Mouse (Mus musculus) neural tube, embryonic 12.5 days (tissue): ENCODE measurements around the gene Ptprn2. TPM values are rescaled to one million over a fixed set of nuclear protein-coding genes. Genes with fewer than 3 reads are reported as not detected.

Experiments
- ATAC-seq: fragments of 200-750 bp; cut with Nextera tagmentation; 2 replicates; pipeline ENCODE4 v1.8.0; 2017; ENCODE audit warnings: low read depth, mild to moderate bottlenecking, moderate TSS enrichment, moderate library complexity; ENCODE audit not compliant: low FRiP score
- H3K27ac ChIP-seq: fragments of 300-500 bp; sonication (generic); 2 replicates; pipeline ENCODE4 v1.5.1; 2016
- H3K27me3 ChIP-seq: fragments of 300-500 bp; sonication (generic); replicated peaks from 2 replicates; pipeline ENCODE4 v1.6.1; 2016; ENCODE audit warnings: mild to moderate bottlenecking
- H3K36me3 ChIP-seq: fragments of 300-500 bp; sonication (generic); 2 replicates; pipeline ENCODE4 v1.6.1; 2016; ENCODE audit warnings: mild to moderate bottlenecking
- H3K4me1 ChIP-seq: fragments of 300-500 bp; sonication (generic); 2 replicates; pipeline ENCODE4 v1.6.1; 2016
- H3K4me2 ChIP-seq: fragments of 300-500 bp; sonication (generic); replicated peaks from 2 replicates; pipeline ENCODE4 v1.6.1; 2016; ENCODE audit warnings: mild to moderate bottlenecking
- H3K4me3 ChIP-seq: fragments of 300-500 bp; sonication (generic); 2 replicates; pipeline ENCODE4 v1.5.1; 2016
- H3K9ac ChIP-seq: fragments of 300-500 bp; sonication (generic); 2 replicates; pipeline ENCODE4 v1.6.1; 2016; ENCODE audit warnings: mild to moderate bottlenecking
- H3K9me3 ChIP-seq: fragments of 300-500 bp; sonication (generic); 2 replicates; pipeline ENCODE4 v1.6.1; 2016; ENCODE audit warnings: mild to moderate bottlenecking
- WGBS: fragments of 180-500 bp; shearing (Covaris S2); methylation state at CpG from one replicate; pipeline ENCODE4 v1.1.7; 2016; 5-methylcytosine and 5-hydroxymethylcytosine counted together
- polyA plus RNA-seq: library from polyadenylated mRNA; unstranded; fragments of >200 nt; fragmentation: Nextera tagmentation; extraction: Ambion mirVana; gene quantifications from 2 replicates; pipeline ENCODE4 v1.2.1, GENCODE M21; 2016

The Ptprn2 gene
- polyA plus RNA-seq, 1 experiment from 2014 or later: 4.9 TPM

GRCm38 (mm10) chr12:117001546-117002148 lies 516.1 kb downstream of the Ptprn2 start:
- no peak for ATAC-seq
- Histone ChIP-seq H3K9me3 (no peaks in the 10 kb centered on the region), H3K4me2 (no peak overlapping the region), H3K27me3 (no peaks in the 10 kb centered on the region), H3K36me3 (no peaks in the 10 kb centered on the region), H3K4me3 (no peak overlapping the region), H3K9ac (no peak overlapping the region), H3K4me1 (no peaks in the 10 kb centered on the region), H3K27ac (no peak overlapping the region)
- 97% methylated on average over 2 of the region's 2 CpGs for WGBS

DNA sequence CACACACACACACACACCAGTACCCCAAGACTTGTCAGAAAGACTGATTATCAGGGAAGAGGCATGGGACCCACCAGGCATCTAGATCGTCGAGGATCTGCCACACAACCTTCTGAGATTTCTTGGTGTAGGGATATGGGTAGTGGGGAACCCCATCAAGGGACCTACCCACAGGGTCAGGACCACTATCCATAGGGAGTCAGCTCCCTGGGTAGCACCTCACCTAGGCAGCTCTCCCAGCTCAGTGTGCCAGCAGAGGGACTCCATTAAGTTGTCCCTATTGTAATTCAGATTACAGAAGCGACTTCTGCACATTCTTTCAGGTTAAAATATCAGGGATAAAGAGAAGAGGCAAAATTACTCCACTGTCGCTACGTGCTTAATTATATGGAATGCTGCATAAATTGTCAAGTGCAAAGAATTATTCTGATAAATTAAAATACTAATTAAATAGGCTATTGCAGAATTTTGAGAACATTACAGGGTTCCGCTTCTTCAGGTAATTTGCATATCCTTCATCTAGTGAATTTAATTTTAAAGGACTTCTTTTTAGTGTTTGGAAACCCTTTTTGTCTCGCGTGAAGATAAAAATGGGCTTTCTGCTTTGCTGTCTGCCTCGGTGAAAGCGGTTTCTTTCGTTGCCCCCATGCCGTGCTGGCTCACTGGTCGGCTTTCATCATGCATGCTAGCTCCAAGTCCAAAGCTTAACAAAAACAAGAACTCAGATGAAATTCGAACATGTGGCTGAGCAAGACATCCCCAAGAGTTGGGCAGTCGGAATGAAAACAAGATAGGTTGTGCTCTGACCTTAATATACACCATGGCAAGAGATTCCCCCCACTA lies 531.5 kb downstream of the Ptprn2 start:
- Histone ChIP-seq H3K4me3 (no peak overlapping the region), H3K4me1 (peaks cover 6% of the 10 kb centered on the region; the same call in 1 of the 2 replicates), H3K9me3 (no peaks in the 10 kb centered on the region), H3K4me2 (no peak overlapping the region), H3K27me3 (no peaks in the 10 kb centered on the region), H3K27ac (no peak overlapping the region), H3K9ac (no peak overlapping the region), H3K36me3 (no peaks in the 10 kb centered on the region)
- WGBS: 64% methylated on average over 15 of the region's 15 CpGs
- no peak for ATAC-seq

GRCm38 (mm10) chr12:117017912-117018311 lies 532.4 kb downstream of the Ptprn2 start:
- no peaks in the 10 kb centered on the region for H3K9me3 ChIP-seq
- H3K27ac ChIP-seq: no peak overlapping the region
- no peaks in the 10 kb centered on the region for H3K36me3 ChIP-seq
- 0 out of 2 replicates have a peak, but pooled peaks have one; percentile 29 for ATAC-seq
- no peak overlapping the region for H3K9ac ChIP-seq
- H3K27me3 ChIP-seq: no peaks in the 10 kb centered on the region
- no peak overlapping the region for H3K4me2 ChIP-seq
- 35% methylated on average over 2 of the region's 2 CpGs for WGBS
- H3K4me3 ChIP-seq: no peak overlapping the region
- H3K4me1 ChIP-seq: peaks cover 6% of the 10 kb centered on the region; the same call in 1 of the 2 replicates

DNA sequence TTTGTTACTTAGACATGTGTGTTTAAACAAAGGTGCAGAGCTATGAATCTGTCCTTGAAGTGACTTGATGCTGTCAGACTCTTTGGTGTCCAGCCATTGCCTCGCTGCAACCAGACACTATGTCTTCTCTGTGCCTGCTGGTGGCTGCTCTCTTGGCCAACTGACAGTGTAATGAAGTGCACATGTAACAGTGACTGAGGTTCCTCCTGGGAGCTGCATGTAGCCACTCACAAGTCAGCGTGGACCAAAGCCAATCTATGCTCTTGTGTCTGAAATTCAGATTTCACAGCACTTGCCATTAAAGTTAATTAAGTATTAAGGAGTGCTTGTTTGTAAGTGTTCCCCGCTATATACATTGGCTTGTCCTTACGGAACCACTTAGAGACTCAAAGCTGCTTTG lies 537.7 kb downstream of the Ptprn2 start:
- no peak overlapping the region for H3K4me3 ChIP-seq
- ATAC-seq: no peak
- no peaks in the 10 kb centered on the region for H3K27me3 ChIP-seq
- H3K9ac ChIP-seq: no peak overlapping the region
- peaks cover 4% of the 10 kb centered on the region; the same call in 1 of the 2 replicates for H3K4me1 ChIP-seq
- 84% methylated on average over 4 of the region's 4 CpGs for WGBS
- no peak overlapping the region for H3K27ac ChIP-seq
- no peaks in the 10 kb centered on the region for H3K36me3 ChIP-seq
- H3K4me2 ChIP-seq: no peak overlapping the region
- no peaks in the 10 kb centered on the region for H3K9me3 ChIP-seq

- no peak for ATAC-seq
- H3K4me2 ChIP-seq: no peak overlapping the region
- no peak overlapping the region for H3K27ac ChIP-seq
- H3K4me1 ChIP-seq: peaks cover 13% of the 10 kb centered on the region; the same call in 1 of the 2 replicates
- no peaks in the 10 kb centered on the region for H3K27me3 ChIP-seq
- no peak overlapping the region for H3K9ac ChIP-seq
- H3K9me3 ChIP-seq: no peaks in the 10 kb centered on the region
- no peak overlapping the region for H3K4me3 ChIP-seq
- WGBS: 91% methylated on average over 4 of the region's 4 CpGs
- no peaks in the 10 kb centered on the region for H3K36me3 ChIP-seq
Measured at GRCm38 (mm10) chr12:117024916-117025315, 539.4 kb downstream of the Ptprn2 start.

DNA sequence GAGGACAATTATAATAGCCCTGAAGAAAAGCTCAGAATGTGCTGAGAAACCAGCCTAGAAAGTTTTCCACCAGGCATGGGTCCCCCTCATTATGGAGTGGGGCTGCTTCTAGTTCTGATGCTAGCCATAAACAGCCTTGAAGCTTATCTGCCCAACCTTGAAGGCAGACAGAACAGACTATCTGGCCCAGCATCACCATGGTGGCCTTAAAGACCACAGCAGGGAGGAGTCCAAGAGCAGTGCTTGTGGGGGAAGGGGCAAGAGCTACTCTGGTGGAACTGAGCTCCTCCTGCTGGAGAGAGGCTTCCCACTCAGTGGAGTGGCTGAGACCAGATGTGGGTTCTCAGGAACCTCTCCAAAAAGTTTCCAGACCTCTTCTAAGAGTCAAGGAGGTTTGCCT lies 540.2 kb downstream of the Ptprn2 start:
- H3K4me3 ChIP-seq: no peak overlapping the region
- no peak overlapping the region for H3K9ac ChIP-seq
- peaks cover 13% of the 10 kb centered on the region; the same call in 1 of the 2 replicates for H3K4me1 ChIP-seq
- no peak overlapping the region for H3K27ac ChIP-seq
- no peak overlapping the region for H3K4me2 ChIP-seq
- H3K27me3 ChIP-seq: no peaks in the 10 kb centered on the region
- ATAC-seq: no peak
- H3K9me3 ChIP-seq: no peaks in the 10 kb centered on the region
- no peaks in the 10 kb centered on the region for H3K36me3 ChIP-seq

- Histone ChIP-seq H3K36me3 (no peaks in the 10 kb centered on the region), H3K4me1 (peaks cover 13% of the 10 kb centered on the region; the same call in 1 of the 2 replicates), H3K4me3 (no peak overlapping the region), H3K27ac (no peak overlapping the region), H3K9me3 (no peaks in the 10 kb centered on the region), H3K27me3 (no peaks in the 10 kb centered on the region), H3K4me2 (no peak overlapping the region), H3K9ac (no peak overlapping the region)
- ATAC-seq: no peak
- WGBS: 89% methylated on average over 6 of the region's 6 CpGs
Measured at GRCm38 (mm10) chr12:117027351-117027750, 541.8 kb downstream of the Ptprn2 start.

- H3K9me3 ChIP-seq: no peaks in the 10 kb centered on the region
- ATAC-seq: peak; percentile 59
- no peak overlapping the region for H3K4me2 ChIP-seq
- H3K27me3 ChIP-seq: no peaks in the 10 kb centered on the region
- no peak overlapping the region for H3K27ac ChIP-seq
- H3K36me3 ChIP-seq: no peaks in the 10 kb centered on the region
- H3K4me1 ChIP-seq: peaks cover 13% of the 10 kb centered on the region; the same call in 1 of the 2 replicates
- no peak overlapping the region for H3K9ac ChIP-seq
- H3K4me3 ChIP-seq: no peak overlapping the region
- WGBS: 40% methylated on average over 5 of the region's 5 CpGs
Measured at GRCm38 (mm10) chr12:117028333-117028961, 542.9 kb downstream of the Ptprn2 start.

- Histone ChIP-seq H3K9ac (no peak overlapping the region), H3K4me3 (no peak overlapping the region), H3K4me1 (peaks cover 9% of the 10 kb centered on the region; the same call in 1 of the 2 replicates), H3K4me2 (no peak overlapping the region), H3K9me3 (no peaks in the 10 kb centered on the region), H3K27ac (no peak overlapping the region), H3K36me3 (no peaks in the 10 kb centered on the region), H3K27me3 (no peaks in the 10 kb centered on the region; the same call in 1 of the 2 replicates)
- 94% methylated on average over 1 of the region's 1 CpGs for WGBS
- ATAC-seq: no peak
Measured at GRCm38 (mm10) chr12:117033172-117033571, 547.7 kb downstream of the Ptprn2 start.

GRCm38 (mm10) chr12:117034506-117034905 lies 549.0 kb downstream of the Ptprn2 start:
- Histone ChIP-seq H3K9ac (no peak overlapping the region), H3K4me3 (no peak overlapping the region), H3K4me2 (no peak overlapping the region), H3K4me1 (peaks cover 1% of the 10 kb centered on the region; the same call in 1 of the 2 replicates), H3K9me3 (no peaks in the 10 kb centered on the region), H3K27ac (no peak overlapping the region), H3K36me3 (no peaks in the 10 kb centered on the region), H3K27me3 (no peaks in the 10 kb centered on the region; the same call in 1 of the 2 replicates)
- ATAC-seq: no peak
- WGBS: 92% methylated on average over 3 of the region's 3 CpGs

- Histone ChIP-seq H3K27me3 (no peaks in the 10 kb centered on the region; the same call in 1 of the 2 replicates), H3K36me3 (no peaks in the 10 kb centered on the region), H3K4me2 (no peak overlapping the region), H3K4me1 (peaks cover 4% of the 10 kb centered on the region; the same call in 1 of the 2 replicates), H3K27ac (no peak overlapping the region), H3K9me3 (no peaks in the 10 kb centered on the region), H3K4me3 (no peak overlapping the region), H3K9ac (no peak overlapping the region)
- 3% methylated on average over 2 of the region's 2 CpGs for WGBS
- peak; percentile 72 for ATAC-seq
Measured at GRCm38 (mm10) chr12:117035243-117035642, 549.7 kb downstream of the Ptprn2 start.

DNA sequence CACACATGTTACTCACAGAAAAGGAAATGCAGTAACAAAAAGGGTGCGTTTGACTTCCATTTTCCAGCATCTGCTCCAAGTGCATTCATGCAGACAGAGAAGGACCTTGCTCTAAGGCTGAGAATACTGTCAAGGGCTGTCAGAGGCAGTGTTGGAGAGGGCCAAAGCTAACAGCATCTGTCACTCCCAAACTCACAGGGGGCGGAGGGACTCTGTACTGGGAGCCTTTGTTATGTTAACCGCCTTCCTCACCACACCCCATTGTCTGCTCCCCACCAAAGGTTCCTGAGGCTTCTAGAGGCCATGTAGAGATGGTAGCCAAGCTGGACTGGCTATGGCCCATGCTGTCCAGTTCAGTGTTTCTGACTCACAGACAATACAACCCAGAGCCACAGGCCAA lies 553.9 kb downstream of the Ptprn2 start:
- Histone ChIP-seq H3K27me3 (no peaks in the 10 kb centered on the region; the same call in 1 of the 2 replicates), H3K36me3 (no peaks in the 10 kb centered on the region), H3K9me3 (no peaks in the 10 kb centered on the region), H3K4me1 (peaks cover 4% of the 10 kb centered on the region; the same call in 1 of the 2 replicates), H3K9ac (no peak overlapping the region), H3K4me2 (no peak overlapping the region), H3K27ac (no peak overlapping the region), H3K4me3 (no peak overlapping the region)
- no peak for ATAC-seq
- 15% methylated on average over 3 of the region's 3 CpGs for WGBS
